Mouse (Mus musculus): ENCODE data around the gene Ednrb. TPM values are rescaled to one million over a fixed set of nuclear protein-coding genes. Genes with fewer than 3 reads are reported as not detected.
A peak's percentile ranks its signal among the peaks of the same experiment; 100 is the strongest.

Ednrb gene
- polyA plus RNA-seq, 1 experiment from 2014 or later, result 5.9 TPM

- Histone ChIP-seq H3K4me1 (replicated peaks) (no peaks in the 10 kb centered on the region), H3K9me3 (replicated peaks) (no peaks in the 10 kb centered on the region), H3K36me3 (replicated peaks) (no peaks in the 10 kb centered on the region), H3K27ac (replicated peaks) (no peak overlapping the region), H3K27me3 (no peaks in the 10 kb centered on the region), H3K4me3 (replicated peaks) (no peak overlapping the region), H3K4me2 (no peak overlapping the region), H3K9ac (no peak overlapping the region)
- ATAC-seq (ENCODE audit: insufficient read depth), result no peak
- WGBS (ENCODE audit: insufficient replicate concordance), result 32% methylated on average over 1 of the region's 1 CpGs
Measured at GRCm38 (mm10) chr14:103822590-103822989, 21.6 kb downstream of the Ednrb start.

GRCm38 (mm10) chr14:103816637-103817308 is 27.4 kb downstream of the Ednrb start:
- Histone ChIP-seq H3K27ac (replicated peaks) (no peak overlapping the region), H3K4me1 (replicated peaks) (peaks cover 5% of the 10 kb centered on the region; the same call in 1 of the 2 replicates), H3K27me3 (no peaks in the 10 kb centered on the region), H3K4me2 (no peak overlapping the region), H3K36me3 (replicated peaks) (no peaks in the 10 kb centered on the region), H3K9ac (no peak overlapping the region), H3K9me3 (replicated peaks) (no peaks in the 10 kb centered on the region), H3K4me3 (replicated peaks) (no peak overlapping the region)
- ATAC-seq (ENCODE audit: insufficient read depth), result no peak
- 54% methylated on average over 25 of the region's 25 CpGs for WGBS (ENCODE audit: insufficient replicate concordance)

DNA sequence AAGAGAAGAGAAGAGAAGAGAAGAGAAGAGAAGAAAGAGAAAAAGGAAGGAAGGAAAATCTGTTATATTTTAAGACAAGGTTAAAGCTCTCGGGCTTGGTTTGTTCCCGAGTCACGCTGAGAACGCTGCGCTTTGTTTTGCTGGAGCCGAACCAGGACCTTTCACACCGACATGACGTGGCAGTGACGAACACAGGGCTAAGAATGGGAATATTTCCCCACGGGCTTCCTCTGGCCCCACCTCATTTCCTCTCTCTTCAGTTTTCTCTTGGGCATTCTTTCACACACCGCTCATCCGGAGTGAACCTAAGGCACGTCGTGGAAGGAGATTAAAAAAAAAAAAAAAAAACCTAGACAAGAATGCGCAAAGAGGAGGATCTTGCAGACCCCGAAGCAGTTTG is 28.7 kb downstream of the Ednrb start:
- WGBS (ENCODE audit: insufficient replicate concordance), result 26% methylated on average over 16 of the region's 16 CpGs
- Histone ChIP-seq H3K27ac (replicated peaks) (no peak overlapping the region), H3K27me3 (no peaks in the 10 kb centered on the region), H3K4me1 (replicated peaks) (peaks cover 5% of the 10 kb centered on the region; the same call in 1 of the 2 replicates), H3K9me3 (replicated peaks) (no peaks in the 10 kb centered on the region), H3K36me3 (replicated peaks) (no peaks in the 10 kb centered on the region), H3K9ac (no peak overlapping the region), H3K4me3 (replicated peaks) (no peak overlapping the region), H3K4me2 (peak overlapping the region; percentile 38)
- no peak for ATAC-seq (ENCODE audit: insufficient read depth)

- no peak overlapping the region for H3K9ac ChIP-seq
- no peak overlapping the region for H3K27ac ChIP-seq (replicated peaks)
- no peaks in the 10 kb centered on the region for H3K27me3 ChIP-seq
- peak; percentile 64 for ATAC-seq (ENCODE audit: insufficient read depth)
- no peak overlapping the region for H3K4me3 ChIP-seq (replicated peaks)
- H3K4me1 ChIP-seq (replicated peaks), result peaks cover 5% of the 10 kb centered on the region; the same call in 1 of the 2 replicates
- WGBS (ENCODE audit: insufficient replicate concordance), result 36% methylated on average over 10 of the region's 10 CpGs
- H3K36me3 ChIP-seq (replicated peaks), result no peaks in the 10 kb centered on the region
- H3K4me2 ChIP-seq, result no peak overlapping the region
- H3K9me3 ChIP-seq (replicated peaks), result no peaks in the 10 kb centered on the region
Measured at GRCm38 (mm10) chr14:103814015-103814691, 30.0 kb downstream of the Ednrb start.

GRCm38 (mm10) chr14:103813246-103813645 is 31.0 kb downstream of the Ednrb start:
- Histone ChIP-seq H3K36me3 (replicated peaks) (no peaks in the 10 kb centered on the region), H3K4me2 (no peak overlapping the region), H3K4me1 (replicated peaks) (peaks cover 5% of the 10 kb centered on the region; the same call in 1 of the 2 replicates), H3K9me3 (replicated peaks) (no peaks in the 10 kb centered on the region), H3K4me3 (replicated peaks) (no peak overlapping the region), H3K9ac (no peak overlapping the region), H3K27me3 (no peaks in the 10 kb centered on the region), H3K27ac (replicated peaks) (no peak overlapping the region)
- ATAC-seq (ENCODE audit: insufficient read depth), result no peak
- WGBS (ENCODE audit: insufficient replicate concordance), result 12% methylated on average over 3 of the region's 3 CpGs

- Histone ChIP-seq H3K4me2 (no peak overlapping the region), H3K27me3 (no peaks in the 10 kb centered on the region), H3K4me3 (replicated peaks) (no peak overlapping the region), H3K9ac (no peak overlapping the region), H3K27ac (replicated peaks) (no peak overlapping the region), H3K36me3 (replicated peaks) (no peaks in the 10 kb centered on the region), H3K4me1 (replicated peaks) (peaks cover 5% of the 10 kb centered on the region; the same call in 1 of the 2 replicates), H3K9me3 (replicated peaks) (no peaks in the 10 kb centered on the region)
- no peak for ATAC-seq (ENCODE audit: insufficient read depth)
- 77% methylated on average over 7 of the region's 7 CpGs for WGBS (ENCODE audit: insufficient replicate concordance)
Measured at GRCm38 (mm10) chr14:103811291-103811690, 32.9 kb downstream of the Ednrb start.

DNA sequence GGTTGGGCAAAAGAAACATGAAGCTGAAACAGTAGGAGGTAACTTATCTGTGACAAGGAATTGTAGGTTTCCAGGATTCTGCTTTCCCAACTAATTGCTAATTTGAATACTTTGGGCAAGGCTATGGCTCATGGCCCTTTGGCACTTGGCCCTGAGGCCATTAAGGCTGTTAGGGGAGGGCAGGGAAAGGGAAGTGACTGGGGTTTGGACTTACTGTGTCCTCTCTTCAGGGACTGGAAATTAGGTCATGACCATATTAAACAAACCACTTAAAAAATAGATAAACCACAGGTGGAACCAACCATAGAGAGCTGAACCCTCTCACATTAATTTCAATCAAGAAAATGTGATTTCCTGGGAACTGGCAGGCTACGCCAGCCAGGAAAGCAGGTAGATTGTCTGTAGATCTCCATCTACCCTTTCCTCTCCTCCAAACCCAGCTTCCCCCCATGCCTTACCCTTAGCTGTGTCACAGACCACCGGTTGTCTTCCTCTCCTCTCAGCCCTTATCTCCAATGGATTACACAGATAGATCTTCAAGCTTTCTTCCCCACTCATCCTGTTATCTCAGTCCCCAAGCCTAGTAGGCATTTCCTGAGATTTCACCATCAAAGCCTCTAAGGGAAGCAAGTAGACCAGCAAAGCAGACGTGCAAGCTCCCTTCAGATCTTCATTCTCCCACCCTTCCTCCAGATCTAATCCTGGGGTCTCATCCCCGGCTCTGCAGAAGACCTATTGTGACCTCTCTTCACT is 40.1 kb downstream of the Ednrb start:
- Histone ChIP-seq H3K4me3 (replicated peaks) (no peak overlapping the region), H3K9me3 (replicated peaks) (no peaks in the 10 kb centered on the region), H3K27ac (replicated peaks) (no peak overlapping the region), H3K9ac (no peak overlapping the region), H3K36me3 (replicated peaks) (no peaks in the 10 kb centered on the region), H3K27me3 (no peaks in the 10 kb centered on the region), H3K4me1 (replicated peaks) (no peaks in the 10 kb centered on the region), H3K4me2 (no peak overlapping the region)
- ATAC-seq (ENCODE audit: insufficient read depth), result no peak
- WGBS (ENCODE audit: insufficient replicate concordance), result 19% methylated on average over 4 of the region's 4 CpGs

GRCm38 (mm10) chr14:103797123-103797522 is 47.1 kb downstream of the Ednrb start:
- 67% methylated on average over 3 of the region's 3 CpGs for WGBS (ENCODE audit: insufficient replicate concordance)
- H3K4me3 ChIP-seq (replicated peaks), result no peak overlapping the region
- H3K36me3 ChIP-seq (replicated peaks), result no peaks in the 10 kb centered on the region
- H3K27ac ChIP-seq (replicated peaks), result no peak overlapping the region
- no peak overlapping the region for H3K9ac ChIP-seq
- no peaks in the 10 kb centered on the region for H3K9me3 ChIP-seq (replicated peaks)
- H3K4me2 ChIP-seq, result no peak overlapping the region
- no peaks in the 10 kb centered on the region for H3K27me3 ChIP-seq
- no peak for ATAC-seq (ENCODE audit: insufficient read depth)
- H3K4me1 ChIP-seq (replicated peaks), result no peaks in the 10 kb centered on the region

GRCm38 (mm10) chr14:103795591-103795990 is 48.6 kb downstream of the Ednrb start:
- no peaks in the 10 kb centered on the region for H3K9me3 ChIP-seq (replicated peaks)
- no peak overlapping the region for H3K4me2 ChIP-seq
- H3K9ac ChIP-seq, result no peak overlapping the region
- H3K4me3 ChIP-seq (replicated peaks), result no peak overlapping the region
- H3K27me3 ChIP-seq, result no peaks in the 10 kb centered on the region
- 42% methylated on average over 1 of the region's 1 CpGs for WGBS (ENCODE audit: insufficient replicate concordance)
- H3K4me1 ChIP-seq (replicated peaks), result no peaks in the 10 kb centered on the region
- no peak overlapping the region for H3K27ac ChIP-seq (replicated peaks)
- no peak for ATAC-seq (ENCODE audit: insufficient read depth)
- H3K36me3 ChIP-seq (replicated peaks), result no peaks in the 10 kb centered on the region

GRCm38 (mm10) chr14:103793409-103793808 is 50.8 kb downstream of the Ednrb start:
- 41% methylated on average over 5 of the region's 5 CpGs for WGBS (ENCODE audit: insufficient replicate concordance)
- no peaks in the 10 kb centered on the region for H3K9me3 ChIP-seq (replicated peaks)
- H3K27ac ChIP-seq (replicated peaks), result no peak overlapping the region

DNA sequence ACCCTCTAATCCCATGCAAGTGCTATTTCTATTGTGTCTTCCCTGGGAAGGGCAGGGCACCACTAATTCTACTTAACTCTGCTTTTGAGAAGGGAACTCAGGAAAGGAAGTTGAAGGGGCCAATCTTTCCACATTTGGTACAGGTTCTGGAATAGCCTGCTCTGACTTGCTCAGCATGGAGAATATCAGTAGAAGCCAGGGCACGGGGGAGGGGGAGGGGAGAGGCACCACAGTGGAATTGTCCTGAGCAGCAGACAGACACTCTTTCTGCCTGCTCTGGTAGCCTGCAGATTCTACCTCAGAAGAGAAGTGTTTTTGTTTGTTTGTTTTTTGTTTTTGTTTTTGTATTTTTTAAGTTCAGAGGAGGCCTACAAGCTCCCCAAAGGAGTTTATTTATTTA is 51.5 kb downstream of the Ednrb start:
- Histone ChIP-seq H3K27ac (replicated peaks) (no peak overlapping the region), H3K4me1 (replicated peaks) (no peaks in the 10 kb centered on the region), H3K9ac (no peak overlapping the region), H3K27me3 (no peaks in the 10 kb centered on the region), H3K9me3 (replicated peaks) (no peaks in the 10 kb centered on the region), H3K36me3 (replicated peaks) (no peaks in the 10 kb centered on the region), H3K4me2 (no peak overlapping the region), H3K4me3 (replicated peaks) (no peak overlapping the region)
- WGBS (ENCODE audit: insufficient replicate concordance), result 32% methylated on average over 1 of the region's 1 CpGs
- ATAC-seq (ENCODE audit: insufficient read depth), result no peak

More at GRCm38 (mm10) chr14:103793409-103793808, 50.8 kb downstream of the Ednrb start:
- Histone ChIP-seq H3K9ac (no peak overlapping the region), H3K27me3 (no peaks in the 10 kb centered on the region), H3K36me3 (replicated peaks) (no peaks in the 10 kb centered on the region), H3K4me3 (replicated peaks) (no peak overlapping the region), H3K4me2 (no peak overlapping the region), H3K4me1 (replicated peaks) (no peaks in the 10 kb centered on the region)
- ATAC-seq (ENCODE audit: insufficient read depth), result no peak

Measured in liver, embryonic 15.5 days (tissue).